Mouse (Mus musculus): ENCODE data around the gene Prpf8. TPM values are rescaled to one million over a fixed set of nuclear protein-coding genes. Genes with fewer than 3 reads are reported as not detected.

Gene Prpf8
- polyA plus RNA-seq, 1 experiment from 2014 or later, result 19.7 TPM

DNA sequence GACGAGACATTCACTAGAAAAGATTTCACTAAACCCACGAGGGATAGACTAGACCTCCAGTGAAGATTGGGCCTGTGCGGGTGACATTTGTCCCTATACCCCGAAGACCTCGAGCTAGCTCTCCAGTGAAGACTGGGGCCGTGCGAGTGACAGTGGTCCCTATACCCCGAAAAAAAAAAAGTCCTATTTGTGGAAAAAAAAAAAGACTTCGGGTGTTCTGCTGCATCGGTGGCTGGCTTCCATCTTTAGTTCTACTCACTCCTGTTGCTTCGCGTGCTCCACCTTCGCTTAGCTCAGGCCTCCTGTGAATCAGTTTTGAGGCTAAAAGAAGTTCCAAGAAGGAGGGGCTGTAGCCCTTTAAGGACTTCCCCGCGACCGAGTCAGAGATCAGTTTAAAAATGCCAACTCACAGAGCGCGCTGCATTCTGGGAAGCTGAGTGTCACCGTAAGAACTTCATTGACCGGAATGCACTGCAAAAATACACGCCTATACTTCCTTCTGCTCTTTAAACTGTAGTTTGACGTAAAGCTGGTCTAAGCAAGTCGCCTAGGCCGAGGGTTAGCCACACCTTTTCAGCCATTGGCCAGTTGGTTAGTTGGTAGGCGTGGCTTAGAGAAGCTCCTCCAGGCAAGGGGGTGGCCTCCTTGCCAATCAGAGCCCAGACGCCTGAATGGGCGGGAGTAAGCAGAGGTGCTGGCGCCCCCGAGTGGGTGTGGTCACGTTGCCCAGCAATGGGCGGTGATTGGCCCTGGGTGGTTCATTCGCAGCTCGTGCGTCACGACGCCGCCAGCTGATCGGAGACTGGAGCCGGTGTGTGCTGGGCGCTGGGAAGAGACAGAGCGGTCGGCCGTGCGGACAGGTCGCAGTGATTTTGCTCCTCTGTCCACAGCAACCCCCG is 25.5 kb upstream of the Prpf8 start, which contains the start of gene Tlcd2:
Gene Tlcd2, plus strand, starts transcription at position 872 of the 899 bp plus-strand sequence.
- under 1% methylated on average over 46 of the region's 46 CpGs for WGBS
- H3K4me3 ChIP-seq (ENCODE audit: low read depth, low read length), result peak within 1 kb of the TSS; percentile 98
- DNase-seq (ENCODE audit: low spot score) (peak; percentile 100), ATAC-seq (peak; percentile 89)
- H3K4me1 ChIP-seq (ENCODE audit: insufficient read depth, low read depth, low read length), result peaks cover 11% of the 10 kb centered on the region; the same call in 1 of the 2 replicates
- H3K36me3 ChIP-seq (ENCODE audit: insufficient read depth, low read length), result peaks cover 13% of the 10 kb centered on the region
- H3K27ac ChIP-seq (ENCODE audit: low read length), result peak within 1 kb of the TSS; percentile 98
- H3K27me3 ChIP-seq (replicated peaks; ENCODE audit: insufficient read depth, low read length), result no peaks in the 10 kb centered on the region
- peak within 1 kb of the TSS; percentile 88 for H3K4me2 ChIP-seq (replicated peaks; ENCODE audit: low read depth, low read length)
- TF ChIP-seq CTCF (IDR thresholded peaks at IDR 0.05), result no peak
- peak; percentile 75 for TF ChIP-seq EP300 (IDR thresholded peaks at IDR 0.05)
- H3K9ac ChIP-seq (replicated peaks; ENCODE audit: low read depth), result peak within 1 kb of the TSS; percentile 99
- H3K9me3 ChIP-seq (ENCODE audit: low read length), result no peaks in the 10 kb centered on the region

- no peak for DNase-seq (ENCODE audit: low spot score)
- H3K4me2 ChIP-seq (replicated peaks; ENCODE audit: low read depth, low read length), result peak overlapping the region; percentile 88
- TF ChIP-seq CTCF (IDR thresholded peaks at IDR 0.05), result no peak
- TF ChIP-seq EP300 (IDR thresholded peaks at IDR 0.05), result no peak
- peak overlapping the region; percentile 99 for H3K9ac ChIP-seq (replicated peaks; ENCODE audit: low read depth)
- 0% methylated on average over 20 of the region's 30 CpGs for WGBS
- H3K27ac ChIP-seq (ENCODE audit: low read length), result peak overlapping the region; percentile 98
- peak overlapping the region; percentile 98 for H3K4me3 ChIP-seq (ENCODE audit: low read depth, low read length)
- H3K9me3 ChIP-seq (ENCODE audit: low read length), result no peaks in the 10 kb centered on the region
- H3K4me1 ChIP-seq (ENCODE audit: insufficient read depth, low read depth, low read length), result peaks cover 11% of the 10 kb centered on the region; the same call in 1 of the 2 replicates
- ATAC-seq, result no peak
- no peaks in the 10 kb centered on the region for H3K27me3 ChIP-seq (replicated peaks; ENCODE audit: insufficient read depth, low read length)
- peaks cover 13% of the 10 kb centered on the region for H3K36me3 ChIP-seq (ENCODE audit: insufficient read depth, low read length)
Observed at GRCm38 (mm10) chr11:75461743-75462252, 24.8 kb upstream of the Prpf8 start.

GRCm38 (mm10) chr11:75462253-75462783 is 24.3 kb upstream of the Prpf8 start:
- Histone ChIP-seq H3K4me2 (replicated peaks; ENCODE audit: low read depth, low read length) (peak overlapping the region; percentile 88), H3K27me3 (replicated peaks; ENCODE audit: insufficient read depth, low read length) (no peaks in the 10 kb centered on the region), H3K4me3 (ENCODE audit: low read depth, low read length) (peak overlapping the region; percentile 98), H3K36me3 (ENCODE audit: insufficient read depth, low read length) (peaks cover 13% of the 10 kb centered on the region), H3K27ac (ENCODE audit: low read length) (peak overlapping the region; percentile 98), H3K4me1 (ENCODE audit: insufficient read depth, low read depth, low read length) (peaks cover 11% of the 10 kb centered on the region; the same call in 1 of the 2 replicates), H3K9me3 (ENCODE audit: low read length) (no peaks in the 10 kb centered on the region), H3K9ac (replicated peaks; ENCODE audit: low read depth) (peak overlapping the region; percentile 99)
- ATAC-seq (peak; percentile 32), DNase-seq (ENCODE audit: low spot score) (peak; percentile 93)
- TF ChIP-seq EP300 (IDR thresholded peaks at IDR 0.05) (no peak), CTCF (IDR thresholded peaks at IDR 0.05) (no peak)
- 4% methylated on average over 10 of the region's 16 CpGs for WGBS

GRCm38 (mm10) chr11:75462865-75463336 is 23.7 kb upstream of the Prpf8 start:
- WGBS, result 1% methylated on average over 9 of the region's 9 CpGs
- peak overlapping the region; percentile 88 for H3K4me2 ChIP-seq (replicated peaks; ENCODE audit: low read depth, low read length)
- H3K27me3 ChIP-seq (replicated peaks; ENCODE audit: insufficient read depth, low read length), result no peaks in the 10 kb centered on the region
- TF ChIP-seq EP300 (IDR thresholded peaks at IDR 0.05) (peak; percentile 92), CTCF (IDR thresholded peaks at IDR 0.05) (no peak)
- H3K4me1 ChIP-seq (ENCODE audit: insufficient read depth, low read depth, low read length), result peaks cover 11% of the 10 kb centered on the region; the same call in 1 of the 2 replicates
- ATAC-seq (peak; percentile 41), DNase-seq (ENCODE audit: low spot score) (peak; percentile 96)
- H3K27ac ChIP-seq (ENCODE audit: low read length), result peak overlapping the region; percentile 98
- peak overlapping the region; percentile 98 for H3K4me3 ChIP-seq (ENCODE audit: low read depth, low read length)
- H3K36me3 ChIP-seq (ENCODE audit: insufficient read depth, low read length), result peaks cover 13% of the 10 kb centered on the region
- H3K9ac ChIP-seq (replicated peaks; ENCODE audit: low read depth), result peak overlapping the region; percentile 99; the same call in 1 of the 2 replicates
- H3K9me3 ChIP-seq (ENCODE audit: low read length), result no peaks in the 10 kb centered on the region

DNA sequence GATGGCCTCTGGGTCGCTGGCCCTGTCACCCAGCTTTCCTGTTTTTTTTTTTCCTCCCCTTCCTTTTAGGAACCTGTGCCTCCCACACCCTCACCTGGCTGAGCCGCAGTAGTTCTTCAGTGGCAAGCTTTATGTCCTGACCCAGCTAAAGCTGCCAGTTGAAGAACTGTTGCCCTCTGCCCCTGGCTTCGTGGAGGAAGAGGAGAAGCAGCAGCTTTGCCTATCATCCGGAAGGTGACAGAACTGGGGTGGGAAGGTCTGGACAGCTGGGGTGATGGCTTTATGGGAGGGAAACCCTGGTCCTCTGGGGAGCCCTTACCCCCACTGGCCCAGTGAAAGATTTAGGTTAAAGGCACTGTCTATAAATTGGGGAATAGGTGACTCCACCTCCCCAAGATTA is 23.0 kb upstream of the Prpf8 start:
- ATAC-seq, result no peak
- peaks cover 13% of the 10 kb centered on the region for H3K36me3 ChIP-seq (ENCODE audit: insufficient read depth, low read length)
- H3K4me3 ChIP-seq (ENCODE audit: low read depth, low read length), result no peak overlapping the region
- H3K4me2 ChIP-seq (replicated peaks; ENCODE audit: low read depth, low read length), result peak overlapping the region; percentile 88
- 43% methylated on average over 4 of the region's 4 CpGs for WGBS
- no peaks in the 10 kb centered on the region for H3K27me3 ChIP-seq (replicated peaks; ENCODE audit: insufficient read depth, low read length)
- no peak overlapping the region for H3K9ac ChIP-seq (replicated peaks; ENCODE audit: low read depth)
- no peak for DNase-seq (ENCODE audit: low spot score)
- H3K9me3 ChIP-seq (ENCODE audit: low read length), result no peaks in the 10 kb centered on the region
- peak overlapping the region; percentile 98 for H3K27ac ChIP-seq (ENCODE audit: low read length)
- no peak for TF ChIP-seq EP300 (IDR thresholded peaks at IDR 0.05)
- TF ChIP-seq CTCF (IDR thresholded peaks at IDR 0.05), result no peak
- peaks cover 11% of the 10 kb centered on the region; the same call in 1 of the 2 replicates for H3K4me1 ChIP-seq (ENCODE audit: insufficient read depth, low read depth, low read length)

DNA sequence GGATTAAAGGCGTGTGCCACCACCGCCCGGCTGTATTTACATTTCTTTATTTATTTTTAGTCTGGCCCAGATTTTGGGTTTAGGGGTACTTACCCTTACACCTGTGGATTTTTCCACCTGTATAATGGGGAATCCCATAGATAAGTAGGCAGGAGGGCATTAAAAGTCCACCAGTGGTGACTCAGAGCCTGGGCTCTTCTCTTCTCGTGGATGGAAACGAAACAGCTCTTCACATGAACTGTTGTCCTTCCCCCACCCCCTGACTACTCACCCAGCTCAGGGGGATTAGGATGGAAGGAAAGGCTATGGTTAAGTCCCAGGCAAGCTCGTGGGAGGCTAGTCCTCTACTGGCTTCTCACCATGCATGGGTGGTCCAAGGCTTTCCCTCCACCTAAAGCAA is 22.2 kb upstream of the Prpf8 start:
- Histone ChIP-seq H3K9me3 (ENCODE audit: low read length) (no peaks in the 10 kb centered on the region), H3K27ac (ENCODE audit: low read length) (no peak overlapping the region), H3K27me3 (replicated peaks; ENCODE audit: insufficient read depth, low read length) (no peaks in the 10 kb centered on the region), H3K36me3 (ENCODE audit: insufficient read depth, low read length) (peaks cover 13% of the 10 kb centered on the region), H3K4me3 (ENCODE audit: low read depth, low read length) (no peak overlapping the region), H3K9ac (replicated peaks; ENCODE audit: low read depth) (no peak overlapping the region), H3K4me1 (ENCODE audit: insufficient read depth, low read depth, low read length) (peaks cover 8% of the 10 kb centered on the region; the same call in 1 of the 2 replicates), H3K4me2 (replicated peaks; ENCODE audit: low read depth, low read length) (no peak overlapping the region)
- WGBS, result 88% methylated on average over 6 of the region's 6 CpGs
- TF ChIP-seq EP300 (IDR thresholded peaks at IDR 0.05) (no peak), CTCF (IDR thresholded peaks at IDR 0.05) (no peak)
- no peak for ATAC-seq
- no peak for DNase-seq (ENCODE audit: low spot score)
